Mouse (Mus musculus) right cerebral cortex, postnatal 14 days (tissue): ENCODE data around the gene Rpl38.

ENCODE experiments used
- DNase-seq: peaks from one replicate; pipeline ENCODE4 v3.0.0; 2022

Rpl38 gene

GRCm38 (mm10) chr11:114682321-114682900 is 14.1 kb downstream of the Rpl38 start:
- DNase-seq: no peak

GRCm38 (mm10) chr11:114683029-114683721 is 14.9 kb downstream of the Rpl38 start:
- no peak for DNase-seq

DNA sequence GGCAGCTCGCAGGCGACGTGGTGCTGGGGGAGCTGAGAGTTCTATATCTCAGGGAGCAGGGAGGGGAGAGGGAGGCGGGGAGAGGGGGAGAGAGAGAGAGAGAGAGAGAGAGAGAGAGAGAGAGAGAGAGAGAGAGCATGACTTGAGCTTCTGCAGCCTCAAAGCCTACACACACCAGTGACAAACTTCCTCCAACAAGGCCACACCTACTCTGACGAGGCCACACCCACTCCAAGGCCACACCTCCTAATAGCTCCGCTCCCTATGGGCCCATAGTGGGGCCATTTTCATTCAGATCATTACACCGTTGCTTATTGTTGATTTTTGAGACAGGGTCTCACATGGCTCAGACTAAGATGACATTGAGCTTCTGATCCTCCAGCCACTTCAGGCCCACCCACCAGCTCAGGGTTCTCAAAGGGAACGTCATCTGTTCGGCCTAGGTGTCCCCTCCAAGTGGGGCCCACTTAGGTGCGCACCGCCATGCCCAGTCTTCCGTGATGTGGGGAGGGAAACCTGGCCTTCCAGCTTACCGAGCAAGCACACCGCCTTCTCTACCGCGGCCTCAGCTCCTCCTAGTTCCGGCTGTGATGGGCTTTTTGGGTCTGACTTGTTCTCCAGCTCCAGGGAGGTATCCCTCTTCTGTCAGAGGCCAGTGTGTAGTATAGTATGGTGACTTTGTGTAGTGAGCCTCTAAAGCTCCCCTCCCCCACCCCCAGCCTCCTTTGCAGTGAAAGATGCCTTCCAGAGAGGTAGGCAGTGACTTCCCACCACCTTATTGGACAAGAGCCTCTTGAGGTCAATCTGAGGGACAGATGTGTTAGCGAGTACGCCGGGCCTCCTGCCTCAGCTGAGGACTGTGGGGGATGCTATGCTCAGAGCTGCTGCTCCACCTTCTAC is 15.6 kb downstream of the Rpl38 start:
- DNase-seq: no peak

GRCm38 (mm10) chr11:114684627-114685373 is 16.5 kb downstream of the Rpl38 start:
- no peak for DNase-seq

GRCm38 (mm10) chr11:114685526-114686040 is 17.3 kb downstream of the Rpl38 start:
- DNase-seq: no peak

- no peak for DNase-seq
Observed at GRCm38 (mm10) chr11:114686221-114686959, 18.1 kb downstream of the Rpl38 start.

DNA sequence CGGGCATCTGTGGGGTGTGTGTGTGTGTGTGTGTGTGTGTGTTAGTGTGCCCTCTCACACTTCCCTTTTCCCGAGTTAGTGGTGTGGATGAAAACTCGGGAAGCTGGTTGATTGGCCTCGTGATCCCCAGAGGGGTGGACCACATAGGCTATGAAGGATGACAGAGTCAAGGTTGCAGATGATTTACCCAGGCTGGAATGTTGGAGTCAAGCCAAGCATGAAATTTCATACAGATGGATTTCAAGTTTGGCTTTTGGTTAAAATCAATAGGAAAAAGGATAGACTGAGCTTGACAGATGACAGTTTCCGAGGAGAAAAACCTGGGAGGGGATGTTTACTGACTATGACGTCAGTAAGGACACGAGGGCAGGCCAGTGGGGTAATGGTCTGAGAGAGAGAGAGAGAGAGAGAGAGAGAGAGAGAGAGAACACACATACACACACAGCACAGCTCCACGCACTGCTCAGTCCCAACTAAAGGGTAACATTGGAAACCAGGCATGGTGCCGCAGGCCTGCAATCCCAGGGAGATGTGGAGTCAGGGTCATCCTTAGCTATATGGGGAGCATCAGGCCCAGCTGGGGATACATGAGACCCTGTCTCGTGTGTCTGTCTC is 19.4 kb downstream of the Rpl38 start:
- no peak for DNase-seq

- no peak for DNase-seq
Observed at GRCm38 (mm10) chr11:114688729-114689128, 20.4 kb downstream of the Rpl38 start.

DNA sequence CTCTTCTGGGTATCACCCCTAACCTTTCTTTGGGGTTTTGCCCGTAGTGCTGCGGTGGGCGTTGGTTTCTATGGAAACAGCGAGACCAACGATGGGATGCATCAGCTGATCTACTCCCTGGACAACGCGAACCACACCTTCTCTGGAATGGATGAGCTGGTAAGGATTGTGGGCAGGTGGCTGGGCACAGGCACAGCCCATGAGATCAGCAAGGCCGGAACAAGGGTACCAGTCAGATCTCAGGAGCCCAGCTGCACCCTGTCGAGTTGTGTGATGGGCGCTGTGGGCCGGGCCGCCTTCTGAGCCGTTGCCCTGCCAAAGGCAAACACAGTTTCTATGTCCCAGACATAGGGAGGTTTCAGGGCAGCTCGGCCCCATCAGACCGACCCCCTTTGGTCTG is 21.9 kb downstream of the Rpl38 start:
- no peak for DNase-seq

- no peak for DNase-seq
Observed at GRCm38 (mm10) chr11:114691454-114692182, 23.3 kb downstream of the Rpl38 start.

GRCm38 (mm10) chr11:114692601-114693000 is 24.3 kb downstream of the Rpl38 start:
- DNase-seq: no peak

GRCm38 (mm10) chr11:114693456-114693855 is 25.1 kb downstream of the Rpl38 start:
- no peak for DNase-seq

DNA sequence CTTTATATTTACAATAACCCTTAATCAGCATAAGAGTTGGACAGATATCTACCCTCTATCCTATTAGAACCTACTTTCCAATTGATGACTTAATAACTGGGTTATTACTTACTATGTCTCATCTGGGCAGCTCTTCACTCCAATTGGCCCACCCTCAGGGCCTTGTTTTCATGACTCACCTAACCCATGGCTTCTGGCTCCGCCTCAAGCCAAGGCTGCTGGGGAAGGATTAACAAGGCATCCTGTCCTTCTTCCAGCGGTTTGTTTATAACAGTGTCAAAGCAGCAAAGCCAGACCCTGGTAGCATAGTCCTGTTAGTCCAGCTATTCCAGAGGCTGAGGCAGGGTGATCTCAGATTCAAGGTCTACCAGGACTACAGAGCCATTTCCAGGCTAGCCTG is 26.1 kb downstream of the Rpl38 start:
- no peak for DNase-seq

DNA sequence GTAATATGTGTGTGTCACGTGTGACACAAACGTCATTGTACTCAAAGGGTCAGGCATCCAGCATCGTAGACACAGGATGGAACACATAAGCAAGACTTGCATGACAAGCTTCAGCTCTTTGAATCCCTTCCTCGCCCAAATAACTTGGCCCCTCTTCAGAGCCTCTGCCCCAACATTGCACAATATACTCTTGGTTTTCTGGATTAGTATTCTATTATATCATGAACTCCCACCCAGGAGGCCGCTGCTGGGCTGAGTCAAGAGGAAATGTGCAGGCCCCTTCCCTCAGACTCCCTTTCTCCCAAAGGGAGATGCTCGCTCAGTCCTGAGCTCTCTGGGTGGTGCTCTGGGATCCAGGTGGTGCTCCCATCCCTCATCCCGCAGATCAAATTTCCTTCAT is 30.2 kb downstream of the Rpl38 start:
- DNase-seq: no peak

DNA sequence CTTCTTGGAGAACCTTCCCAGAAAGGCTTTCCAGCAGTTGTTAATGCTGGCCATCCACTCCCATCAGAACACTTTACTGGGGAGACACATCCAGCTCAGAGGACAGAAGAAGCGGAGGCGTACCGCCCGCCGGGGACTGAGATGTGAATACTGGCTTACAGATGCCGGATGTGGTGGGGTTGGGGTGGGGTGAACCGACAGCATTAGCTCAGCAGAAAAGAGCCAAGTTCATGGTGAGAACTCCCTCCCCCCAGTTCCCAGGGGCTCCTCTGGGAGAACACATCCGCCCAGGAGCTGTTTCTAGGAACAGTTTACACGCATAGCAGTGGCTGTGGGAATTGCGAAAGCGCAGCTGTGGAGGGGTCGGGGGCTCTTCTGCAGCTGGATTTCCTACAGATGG is 31.2 kb downstream of the Rpl38 start:
- DNase-seq: no peak

DNA sequence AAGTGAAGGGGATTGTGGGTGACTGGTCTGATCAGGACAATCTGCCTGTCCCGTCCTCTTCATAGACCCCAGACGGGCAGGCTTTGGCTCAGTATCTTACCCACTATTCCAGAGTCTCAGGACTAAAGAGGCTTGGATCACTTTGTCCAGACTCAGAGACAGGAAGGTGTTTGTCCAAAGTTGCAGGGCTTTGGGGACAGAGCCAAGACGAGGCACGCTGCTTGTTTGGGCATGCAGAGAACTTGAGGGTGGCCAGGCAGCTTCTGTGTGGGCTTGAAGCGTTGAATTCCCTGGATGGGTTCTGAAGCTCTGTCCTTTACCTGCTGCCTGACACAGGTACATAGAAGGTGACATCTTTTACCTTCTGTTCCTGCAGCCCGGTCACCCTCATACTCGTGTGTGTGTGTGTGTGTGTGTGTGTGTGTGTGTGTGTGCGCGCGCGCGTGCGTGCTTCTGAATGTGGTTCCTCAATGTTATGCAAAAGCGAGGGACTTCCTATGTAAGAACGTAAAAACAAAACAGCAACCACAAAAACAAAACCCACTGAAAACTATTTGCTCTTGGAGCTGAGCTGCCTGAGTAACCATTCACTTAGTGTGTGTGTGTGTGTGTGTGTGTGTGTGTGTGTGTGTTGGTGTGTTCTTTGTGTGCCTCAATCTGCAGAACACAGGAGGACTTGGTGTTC is 34.1 kb downstream of the Rpl38 start:
- no peak for DNase-seq

DNA sequence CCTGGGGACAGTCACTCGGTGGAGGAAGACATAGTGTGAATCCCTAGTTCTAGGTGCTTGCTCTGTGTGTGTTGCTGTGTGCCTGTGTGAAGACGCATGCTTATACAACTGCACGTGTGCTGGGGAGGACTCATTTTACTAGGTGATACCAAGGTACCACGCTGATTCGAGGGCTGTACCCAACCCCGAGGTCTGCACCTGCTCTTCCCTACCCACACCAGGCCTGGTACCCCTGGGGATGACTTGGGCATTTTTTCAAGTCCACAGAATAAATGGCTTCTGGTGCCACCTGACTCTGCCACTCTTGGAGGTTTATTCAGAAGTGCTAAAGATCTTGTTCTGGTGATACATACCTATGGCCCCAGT is 34.7 kb downstream of the Rpl38 start:
- no peak for DNase-seq

- DNase-seq: peak; percentile 60
Observed at GRCm38 (mm10) chr11:114704071-114704913, 36.0 kb downstream of the Rpl38 start.

DNA sequence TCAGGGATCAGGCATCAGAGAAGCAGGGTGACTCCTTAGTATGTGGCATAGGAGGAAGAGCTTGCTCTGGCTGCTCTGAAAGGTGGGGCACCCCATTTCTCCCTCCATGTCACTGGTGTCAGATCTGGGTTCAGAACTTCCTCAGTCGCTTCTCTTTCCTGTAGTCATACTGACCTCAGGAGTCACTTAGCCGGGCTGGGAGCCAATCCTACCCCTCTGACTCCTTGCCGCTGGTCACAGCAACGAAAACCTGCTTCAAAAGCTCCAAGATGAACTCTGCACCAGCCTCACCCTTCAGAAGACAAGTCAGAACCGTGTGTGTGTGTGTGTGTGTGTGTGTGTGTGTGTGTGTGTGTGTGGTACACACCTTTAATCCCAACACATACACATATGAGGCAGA is 38.0 kb downstream of the Rpl38 start:
- DNase-seq: no peak
